Mouse (Mus musculus) kidney, adult 2 months (tissue): ENCODE measurements around the gene Rnpep. TPM values are rescaled to one million over a fixed set of nuclear protein-coding genes. Genes with fewer than 3 reads are reported as not detected.

Source experiments
- DNase-seq: peaks from one replicate; pipeline ENCODE4 v3.0.0; 2021
- H3K27ac ChIP-seq: fragments of 200-500 bp; 2 replicates; pipeline ENCODE4 v1.5.1; 2012; ENCODE audit warnings: low read depth, low read length, control low read depth, inconsistent platforms; ENCODE audit not compliant: insufficient read depth
- H3K27me3 ChIP-seq: fragments of 200-500 bp; replicated peaks from 2 replicates; pipeline ENCODE4 v1.6.1; 2012; ENCODE audit warnings: mild to moderate bottlenecking, moderate library complexity, low read length, inconsistent platforms; ENCODE audit not compliant: control insufficient read depth, insufficient read depth
- H3K36me3 ChIP-seq: fragments of 200-500 bp; 2 replicates; pipeline ENCODE4 v1.6.1; 2012; ENCODE audit warnings: mild to moderate bottlenecking, moderate library complexity, low read length, inconsistent platforms; ENCODE audit not compliant: control insufficient read depth, insufficient read depth
- H3K4me1 ChIP-seq: fragments of 200-500 bp; 2 replicates; pipeline ENCODE4 v1.6.1; 2011; ENCODE audit warnings: low read length; ENCODE audit not compliant: control insufficient read depth, insufficient read depth
- H3K4me3 ChIP-seq: fragments of 200-500 bp; 2 replicates; pipeline ENCODE4 v1.5.1; 2011; ENCODE audit warnings: mild to moderate bottlenecking, low read depth, low read length, control low read depth; ENCODE audit not compliant: insufficient read depth
- CTCF ChIP-seq: fragments of 200-500 bp; conservative IDR thresholded peaks from 2 replicates; pipeline ENCODE4 v1.5.1; 2011; ENCODE audit warnings: low read depth, mild to moderate bottlenecking, control low read depth, low read length, moderate library complexity, mixed read lengths; ENCODE audit not compliant: insufficient read depth, insufficient read length
- POLR2A ChIP-seq: fragments of 200-500 bp; IDR thresholded peaks from one replicate; pipeline ENCODE4 v1.6.1; 2011; ENCODE audit warnings: low read depth, low read length, control low read depth
- WGBS: fragments of 180-500 bp; shearing (Covaris S2); methylation state at CpG from one replicate; pipeline ENCODE4 v1.1.7; 2018; 5-methylcytosine and 5-hydroxymethylcytosine counted together
- polyA plus RNA-seq: library from polyadenylated mRNA; depleted of rRNA; stranded (reverse); fragments of >200 nt; gene quantifications from 2 replicates; pipeline ENCODE4 v1.2.3, GENCODE M21; 2012; rRNA removed

The Rnpep gene
- polyA plus RNA-seq: 28.7 and 29.1 TPM in 2 replicates

DNA sequence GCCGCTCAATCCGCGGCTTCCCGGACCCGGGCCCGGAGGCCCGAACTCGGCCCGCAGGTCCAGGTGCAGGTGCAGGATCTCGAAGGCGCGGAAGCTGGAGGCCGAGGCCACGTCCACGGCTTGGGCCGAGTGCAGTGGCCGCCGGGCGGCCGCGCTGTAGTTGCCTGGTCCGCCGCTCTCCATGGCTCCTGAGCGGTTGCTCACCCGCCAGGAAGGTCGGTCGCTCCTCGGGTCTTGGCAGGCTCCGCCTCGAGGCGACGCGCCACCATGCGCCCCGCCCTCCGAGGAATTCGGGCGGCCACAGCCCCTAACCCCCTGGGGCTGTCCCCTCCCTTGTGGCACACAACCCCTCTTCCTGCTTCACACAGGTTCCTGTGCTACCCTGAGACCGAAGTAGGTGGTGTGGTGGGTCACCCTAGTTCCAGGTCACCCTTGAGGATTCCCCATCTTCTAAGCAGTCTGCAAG is at the start of gene Rnpep:
Gene Rnpep, minus strand, starts transcription at position 259 of the 466 bp plus-strand sequence.
- peak; percentile 80 for DNase-seq

GRCm38 (mm10) chr1:135330578-135330977 is 46.7 kb upstream of the Rnpep start:
- no peak for TF ChIP-seq CTCF
- TF ChIP-seq POLR2A: no peak
- 74% methylated on average over 6 of the region's 6 CpGs for WGBS
- no peak for DNase-seq
- Histone ChIP-seq H3K27me3 (no peaks in the 10 kb centered on the region), H3K4me1 (no peaks in the 10 kb centered on the region), H3K36me3 (no peaks in the 10 kb centered on the region), H3K27ac (no peak overlapping the region), H3K4me3 (no peak overlapping the region)

More for the DNA sequence above, at the start of gene Rnpep:
- Histone ChIP-seq H3K27me3 (no peaks in the 10 kb centered on the region), H3K4me1 (peaks cover 13% of the 10 kb centered on the region; the same call in 1 of the 2 replicates), H3K27ac (peak within 1 kb of the TSS; percentile 65), H3K36me3 (no peaks in the 10 kb centered on the region; the same call in 1 of the 2 replicates), H3K4me3 (peak within 1 kb of the TSS; percentile 78)
- TF ChIP-seq POLR2A: peak; percentile 60
- TF ChIP-seq CTCF: no peak
- under 1% methylated on average over 39 of the region's 39 CpGs for WGBS

DNA sequence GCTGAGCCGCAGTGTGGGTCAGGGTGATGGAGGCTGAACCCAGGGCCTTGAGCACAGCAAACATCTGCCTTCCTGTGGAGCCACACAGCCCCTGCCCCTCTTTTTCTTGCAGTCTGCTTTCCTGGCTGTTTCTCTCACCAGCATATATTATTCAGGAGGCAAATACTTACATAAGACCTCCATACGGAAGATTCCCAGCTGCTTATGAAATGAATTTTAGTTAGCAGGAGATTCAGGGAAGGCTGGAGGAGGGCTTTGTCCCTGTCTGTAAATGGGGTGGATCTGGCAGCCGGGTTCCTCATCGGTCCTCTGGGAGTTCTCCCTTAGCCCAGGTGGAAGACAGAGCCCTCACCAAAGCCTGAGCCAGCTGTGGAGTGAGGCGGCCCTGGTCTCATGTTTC is 44.5 kb upstream of the Rnpep start:
- Histone ChIP-seq H3K27me3 (no peaks in the 10 kb centered on the region), H3K4me3 (no peak overlapping the region), H3K27ac (no peak overlapping the region), H3K4me1 (no peaks in the 10 kb centered on the region; the same call in 1 of the 2 replicates), H3K36me3 (no peaks in the 10 kb centered on the region)
- TF ChIP-seq CTCF (no peak), POLR2A (no peak)
- no peak for DNase-seq
- 61% methylated on average over 5 of the region's 5 CpGs for WGBS

- Histone ChIP-seq H3K27me3 (no peaks in the 10 kb centered on the region), H3K36me3 (no peaks in the 10 kb centered on the region), H3K4me3 (no peak overlapping the region), H3K4me1 (no peaks in the 10 kb centered on the region; the same call in 1 of the 2 replicates), H3K27ac (no peak overlapping the region)
- DNase-seq: no peak
- 83% methylated on average over 2 of the region's 2 CpGs for WGBS
- no peak for TF ChIP-seq CTCF
- TF ChIP-seq POLR2A: no peak
These were observed 42.0 kb upstream of the Rnpep start for GRCm38 (mm10) chr1:135325934-135326333.

DNA sequence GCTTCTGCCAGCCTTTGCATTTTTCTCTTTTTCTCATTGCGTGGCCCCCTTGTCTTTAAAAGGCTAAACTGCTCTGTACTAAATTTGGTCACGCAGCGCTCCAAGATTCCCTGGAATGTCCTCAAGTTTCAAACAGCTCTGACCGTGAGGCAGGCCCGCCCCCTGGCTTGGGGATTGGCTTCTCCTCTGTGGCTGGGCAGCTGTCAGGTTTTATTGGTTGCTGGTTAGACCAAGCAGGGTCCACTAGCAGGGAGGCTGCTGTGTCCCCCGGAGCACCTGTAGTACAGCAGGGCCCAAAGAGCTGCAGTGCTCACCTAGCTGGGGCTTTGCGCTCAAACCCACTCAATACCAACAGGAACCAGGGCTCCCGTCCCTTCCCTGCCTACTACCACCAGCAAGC is 40.7 kb upstream of the Rnpep start, which contains the start of gene Lmod1:
Gene Lmod1, plus strand, starts transcription at position 237 of the 400 bp plus-strand sequence.
- 0 out of 2 replicates have a peak within 1 kb of the TSS, but pooled peaks have one; percentile 5 for H3K27ac ChIP-seq
- peak within 1 kb of the TSS; percentile 50 for H3K4me3 ChIP-seq
- TF ChIP-seq POLR2A (no peak), CTCF (no peak)
- DNase-seq: peak; percentile 79
- H3K4me1 ChIP-seq: no peaks in the 10 kb centered on the region; the same call in 1 of the 2 replicates
- no peaks in the 10 kb centered on the region for H3K36me3 ChIP-seq
- H3K27me3 ChIP-seq: no peaks in the 10 kb centered on the region
- WGBS: 15% methylated on average over 8 of the region's 8 CpGs

GRCm38 (mm10) chr1:135323367-135323901 is 39.5 kb upstream of the Rnpep start:
- H3K4me3 ChIP-seq: no peak overlapping the region
- TF ChIP-seq POLR2A: no peak
- TF ChIP-seq CTCF: no peak
- no peaks in the 10 kb centered on the region; the same call in 1 of the 2 replicates for H3K4me1 ChIP-seq
- peak; percentile 85 for DNase-seq
- no peak overlapping the region for H3K27ac ChIP-seq
- 61% methylated on average over 7 of the region's 7 CpGs for WGBS
- no peaks in the 10 kb centered on the region for H3K36me3 ChIP-seq
- H3K27me3 ChIP-seq: no peaks in the 10 kb centered on the region

DNA sequence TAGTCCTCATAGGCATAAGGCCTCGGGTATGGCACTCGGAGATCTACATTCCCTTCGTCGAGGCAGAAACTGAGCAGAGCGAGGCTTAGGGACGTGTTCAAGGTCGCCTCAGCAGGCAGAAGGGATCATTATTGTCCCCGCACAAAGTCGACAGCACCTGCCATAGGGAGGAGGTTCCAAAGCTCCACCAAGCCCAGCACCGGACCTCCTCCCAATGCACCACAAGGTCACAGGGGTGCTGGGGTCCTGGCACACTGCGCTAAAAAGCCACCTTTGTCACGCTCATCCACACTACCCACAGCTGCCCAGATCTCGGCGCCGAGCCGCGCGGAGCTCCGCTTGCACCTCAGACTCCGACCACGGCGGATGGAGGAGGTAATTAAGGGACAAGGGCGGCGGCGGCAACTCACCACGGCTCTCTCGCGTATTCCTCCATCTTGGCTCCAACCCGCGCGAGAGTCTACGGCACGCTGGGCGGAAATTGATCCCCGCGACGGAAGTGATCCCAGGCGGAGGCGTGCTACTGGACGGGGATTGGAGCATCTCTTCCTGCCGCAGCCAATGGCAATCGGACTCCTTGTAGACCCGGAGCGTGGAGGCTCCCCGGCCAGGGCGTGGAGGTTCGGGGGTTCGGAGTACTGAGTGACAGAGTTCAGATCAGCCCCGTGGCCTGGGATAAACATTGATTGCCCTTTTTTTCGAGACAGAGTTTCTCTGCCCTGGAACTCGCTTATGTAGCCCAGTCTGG is 29.6 kb upstream of the Rnpep start, which contains the start of gene Timm17a:
Gene Timm17a, minus strand, starts transcription at position 495 of the 748 bp plus-strand sequence.
- H3K27me3 ChIP-seq: no peaks in the 10 kb centered on the region
- WGBS: under 1% methylated on average over 51 of the region's 51 CpGs
- TF ChIP-seq POLR2A (peak; percentile 43), CTCF (no peak)
- peak; percentile 97 for DNase-seq
- peak within 1 kb of the TSS; percentile 83 for H3K27ac ChIP-seq
- H3K4me3 ChIP-seq: peak within 1 kb of the TSS; percentile 77
- peaks cover 10% of the 10 kb centered on the region; the same call in 1 of the 2 replicates for H3K4me1 ChIP-seq
- H3K36me3 ChIP-seq: peaks cover 1% of the 10 kb centered on the region; the same call in 1 of the 2 replicates
